Mouse (Mus musculus): ENCODE results near the gene Fam168a. TPM values are rescaled to one million over a fixed set of nuclear protein-coding genes. Genes with fewer than 3 reads are reported as not detected.

Fam168a gene
- polyA plus RNA-seq, 1 experiment from 2014 or later: 32.6 TPM

DNA sequence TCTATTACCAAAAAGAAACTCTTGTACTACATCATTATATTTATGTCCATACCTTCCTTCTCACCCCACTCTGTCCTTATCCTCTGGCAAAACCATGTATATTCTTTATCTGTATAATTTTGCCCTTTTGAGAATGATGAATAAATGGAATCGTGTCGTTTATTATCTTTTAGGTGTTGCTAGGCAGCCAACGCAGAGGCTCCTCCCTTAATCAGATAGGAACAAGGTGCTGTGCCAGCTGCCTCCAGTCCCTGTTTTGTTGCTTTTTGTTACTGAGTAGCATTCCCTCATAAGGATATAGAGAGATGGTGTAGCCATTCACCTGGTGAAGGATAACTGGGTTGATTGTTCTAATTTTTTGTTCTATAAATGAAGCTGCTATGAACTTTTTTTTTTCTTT, 29.7 kb downstream of the Fam168a start:
- ATAC-seq (replicated peaks; ENCODE audit: insufficient number of reproducible peaks, low FRiP score, low TSS enrichment, low read depth): no peak
- H3K4me1 ChIP-seq (ENCODE audit: control insufficient read depth, insufficient read depth, low read length): no peaks in the 10 kb centered on the region

DNA sequence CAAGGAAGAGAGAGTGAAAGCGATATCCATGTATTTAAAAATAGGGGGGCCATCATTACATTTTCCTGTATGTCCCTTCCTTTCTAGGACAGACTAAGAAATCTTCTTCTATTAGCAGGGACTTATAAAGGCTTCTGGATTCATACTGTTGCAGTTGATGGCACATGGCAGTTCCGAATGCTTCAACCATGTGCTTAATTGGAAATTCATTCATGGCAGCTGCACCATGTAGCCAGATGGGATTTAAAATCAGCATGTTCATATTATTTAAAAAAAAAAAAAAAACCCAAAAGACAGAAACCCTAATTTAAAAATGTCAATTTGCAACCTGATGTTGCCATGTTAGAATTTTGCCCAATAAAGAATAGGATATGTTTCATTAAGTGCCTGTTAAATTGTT, 37.9 kb downstream of the Fam168a start:
- Histone ChIP-seq H3K9ac (replicated peaks; ENCODE audit: low read length) (no peak overlapping the region), H3K9me3 (replicated peaks; ENCODE audit: control insufficient read depth, low read length) (no peaks in the 10 kb centered on the region), H3K4me3 (ENCODE audit: low read depth, low read length) (no peak overlapping the region), H3K4me2 (ENCODE audit: low read depth, low read length) (no peak overlapping the region), H3K27me3 (ENCODE audit: control insufficient read depth, insufficient read depth, low read length) (no peaks in the 10 kb centered on the region), H3K4me1 (ENCODE audit: control insufficient read depth, insufficient read depth, low read length) (no peaks in the 10 kb centered on the region), H3K36me3 (replicated peaks; ENCODE audit: control insufficient read depth, insufficient read depth, low read depth, low read length) (no peaks in the 10 kb centered on the region), H3K27ac (replicated peaks; ENCODE audit: low read depth, low read length) (no peak overlapping the region)
- ATAC-seq (replicated peaks; ENCODE audit: insufficient number of reproducible peaks, low FRiP score, low TSS enrichment, low read depth) (no peak), DNase-seq (ENCODE audit: low spot score) (no peak)
- WGBS: 91% methylated on average over 2 of the region's 2 CpGs

More for the DNA sequence above, 29.7 kb downstream of the Fam168a start:
- Histone ChIP-seq H3K4me3 (ENCODE audit: low read depth, low read length) (no peak overlapping the region), H3K9me3 (replicated peaks; ENCODE audit: control insufficient read depth, low read length) (no peaks in the 10 kb centered on the region), H3K36me3 (replicated peaks; ENCODE audit: control insufficient read depth, insufficient read depth, low read depth, low read length) (no peaks in the 10 kb centered on the region), H3K4me2 (ENCODE audit: low read depth, low read length) (no peak overlapping the region), H3K9ac (replicated peaks; ENCODE audit: low read length) (no peak overlapping the region), H3K27ac (replicated peaks; ENCODE audit: low read depth, low read length) (no peak overlapping the region), H3K27me3 (ENCODE audit: control insufficient read depth, insufficient read depth, low read length) (no peaks in the 10 kb centered on the region)
- no peak for DNase-seq (ENCODE audit: low spot score)
- WGBS: 90% methylated on average over 3 of the region's 3 CpGs

DNA sequence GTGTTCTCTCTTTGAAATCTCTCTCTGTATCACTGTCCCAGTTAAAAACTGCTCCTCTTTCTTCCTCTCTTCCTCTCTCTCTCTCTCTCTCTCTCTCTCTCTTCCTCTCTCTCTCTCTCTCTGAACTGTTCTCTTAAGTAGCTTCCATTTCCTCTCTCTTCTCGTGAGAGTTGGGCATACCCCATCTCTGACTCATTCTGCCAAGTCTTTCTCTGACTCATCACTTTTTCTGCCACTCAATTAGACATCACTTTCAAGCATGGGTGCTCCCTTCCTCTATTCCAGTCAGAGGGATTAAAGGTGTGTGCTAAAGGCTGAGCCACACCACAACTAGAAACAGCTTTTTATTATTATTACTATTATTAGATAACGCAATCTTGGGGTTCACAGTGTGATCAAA, 43.7 kb downstream of the Fam168a start:
- Histone ChIP-seq H3K4me1 (ENCODE audit: control insufficient read depth, insufficient read depth, low read length) (no peaks in the 10 kb centered on the region), H3K9ac (replicated peaks; ENCODE audit: low read length) (no peak overlapping the region), H3K4me2 (ENCODE audit: low read depth, low read length) (no peak overlapping the region), H3K4me3 (ENCODE audit: low read depth, low read length) (no peak overlapping the region), H3K9me3 (replicated peaks; ENCODE audit: control insufficient read depth, low read length) (no peaks in the 10 kb centered on the region), H3K27me3 (ENCODE audit: control insufficient read depth, insufficient read depth, low read length) (no peaks in the 10 kb centered on the region), H3K27ac (replicated peaks; ENCODE audit: low read depth, low read length) (no peak overlapping the region), H3K36me3 (replicated peaks; ENCODE audit: control insufficient read depth, insufficient read depth, low read depth, low read length) (no peaks in the 10 kb centered on the region)
- 76% methylated on average over 2 of the region's 2 CpGs for WGBS
- ATAC-seq (replicated peaks; ENCODE audit: insufficient number of reproducible peaks, low FRiP score, low TSS enrichment, low read depth) (no peak), DNase-seq (ENCODE audit: low spot score) (no peak)

DNA sequence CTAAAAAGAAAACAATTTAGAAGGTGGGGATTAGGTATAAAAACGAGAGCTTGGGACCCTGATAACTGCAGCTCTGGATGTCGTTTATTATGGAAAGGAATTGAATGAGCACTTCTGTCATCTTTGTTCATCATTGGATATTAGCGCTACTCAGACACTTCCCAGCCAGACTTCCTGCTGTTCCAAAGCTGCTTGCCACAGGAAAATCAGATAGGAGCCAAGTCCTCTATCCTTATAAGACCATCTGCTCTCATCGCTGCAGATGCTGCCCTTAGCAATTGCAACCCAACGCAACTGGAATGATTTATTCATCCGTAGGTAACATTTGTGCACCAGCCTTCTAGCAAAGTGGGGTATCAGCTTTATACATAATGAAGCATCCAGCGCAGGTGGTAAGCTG, 52.3 kb downstream of the Fam168a start:
- Histone ChIP-seq H3K4me3 (ENCODE audit: low read depth, low read length) (no peak overlapping the region), H3K4me1 (ENCODE audit: control insufficient read depth, insufficient read depth, low read length) (no peaks in the 10 kb centered on the region), H3K27ac (replicated peaks; ENCODE audit: low read depth, low read length) (no peak overlapping the region), H3K27me3 (ENCODE audit: control insufficient read depth, insufficient read depth, low read length) (no peaks in the 10 kb centered on the region), H3K4me2 (ENCODE audit: low read depth, low read length) (no peak overlapping the region), H3K9ac (replicated peaks; ENCODE audit: low read length) (no peak overlapping the region), H3K9me3 (replicated peaks; ENCODE audit: control insufficient read depth, low read length) (no peaks in the 10 kb centered on the region), H3K36me3 (replicated peaks; ENCODE audit: control insufficient read depth, insufficient read depth, low read depth, low read length) (no peaks in the 10 kb centered on the region)
- 90% methylated on average over 7 of the region's 7 CpGs for WGBS
- no peak for DNase-seq (ENCODE audit: low spot score)
- ATAC-seq (replicated peaks; ENCODE audit: insufficient number of reproducible peaks, low FRiP score, low TSS enrichment, low read depth): no peak

DNA sequence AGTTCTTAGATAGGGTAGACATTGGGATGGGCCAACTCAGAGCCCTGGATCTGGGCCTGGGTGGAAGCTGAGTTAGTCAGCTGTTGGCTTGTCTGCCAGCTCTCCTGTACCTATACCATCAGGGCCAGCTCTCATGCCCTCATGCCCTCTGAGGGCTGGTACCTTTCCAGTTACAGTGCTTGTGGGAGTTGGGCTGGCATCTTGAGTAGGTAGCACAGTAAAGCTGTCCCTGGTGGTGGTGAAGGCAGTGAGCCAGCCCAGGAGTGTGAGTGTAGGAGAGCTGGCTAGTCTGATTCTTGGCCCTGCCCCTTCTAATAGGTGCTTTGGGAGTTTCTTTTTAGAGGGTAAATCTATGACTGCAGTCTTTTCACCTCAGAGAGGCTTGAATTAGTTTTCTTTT, 56.3 kb downstream of the Fam168a start:
- Histone ChIP-seq H3K9ac (replicated peaks; ENCODE audit: low read length) (no peak overlapping the region), H3K4me2 (ENCODE audit: low read depth, low read length) (no peak overlapping the region), H3K27me3 (ENCODE audit: control insufficient read depth, insufficient read depth, low read length) (no peaks in the 10 kb centered on the region), H3K4me1 (ENCODE audit: control insufficient read depth, insufficient read depth, low read length) (no peaks in the 10 kb centered on the region), H3K9me3 (replicated peaks; ENCODE audit: control insufficient read depth, low read length) (no peaks in the 10 kb centered on the region), H3K36me3 (replicated peaks; ENCODE audit: control insufficient read depth, insufficient read depth, low read depth, low read length) (no peaks in the 10 kb centered on the region; the same call in 1 of the 2 replicates), H3K4me3 (ENCODE audit: low read depth, low read length) (no peak overlapping the region), H3K27ac (replicated peaks; ENCODE audit: low read depth, low read length) (no peak overlapping the region)
- no peak for DNase-seq (ENCODE audit: low spot score)
- ATAC-seq (replicated peaks; ENCODE audit: insufficient number of reproducible peaks, low FRiP score, low TSS enrichment, low read depth): no peak

DNA sequence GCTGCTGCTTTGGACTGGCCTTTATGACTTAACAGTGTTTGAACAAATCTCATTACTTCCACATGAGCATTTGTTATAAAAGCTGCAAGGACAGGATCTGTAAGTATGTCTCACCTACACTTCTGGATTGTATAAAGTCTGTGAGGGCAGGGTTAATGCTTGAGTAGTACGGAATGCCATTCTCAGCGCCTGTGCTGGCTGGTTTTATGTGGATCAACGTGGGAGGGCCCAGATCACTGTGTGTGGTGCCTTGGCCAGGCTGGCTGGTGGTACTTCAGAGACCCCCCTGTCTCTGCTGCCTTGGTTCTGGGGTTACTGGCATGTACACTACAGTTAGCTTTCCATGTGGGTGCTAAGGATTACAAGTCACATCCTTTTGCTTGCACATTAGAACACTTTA, 61.1 kb downstream of the Fam168a start:
- Histone ChIP-seq H3K9me3 (replicated peaks; ENCODE audit: control insufficient read depth, low read length) (no peaks in the 10 kb centered on the region), H3K36me3 (replicated peaks; ENCODE audit: control insufficient read depth, insufficient read depth, low read depth, low read length) (no peaks in the 10 kb centered on the region; the same call in none of the 2 replicates), H3K4me3 (ENCODE audit: low read depth, low read length) (no peak overlapping the region), H3K27me3 (ENCODE audit: control insufficient read depth, insufficient read depth, low read length) (no peaks in the 10 kb centered on the region), H3K4me1 (ENCODE audit: control insufficient read depth, insufficient read depth, low read length) (no peaks in the 10 kb centered on the region), H3K27ac (replicated peaks; ENCODE audit: low read depth, low read length) (no peak overlapping the region), H3K4me2 (ENCODE audit: low read depth, low read length) (no peak overlapping the region), H3K9ac (replicated peaks; ENCODE audit: low read length) (no peak overlapping the region)
- DNase-seq (ENCODE audit: low spot score) (no peak), ATAC-seq (replicated peaks; ENCODE audit: insufficient number of reproducible peaks, low FRiP score, low TSS enrichment, low read depth) (no peak)
- 59% methylated on average over 3 of the region's 3 CpGs for WGBS

DNA sequence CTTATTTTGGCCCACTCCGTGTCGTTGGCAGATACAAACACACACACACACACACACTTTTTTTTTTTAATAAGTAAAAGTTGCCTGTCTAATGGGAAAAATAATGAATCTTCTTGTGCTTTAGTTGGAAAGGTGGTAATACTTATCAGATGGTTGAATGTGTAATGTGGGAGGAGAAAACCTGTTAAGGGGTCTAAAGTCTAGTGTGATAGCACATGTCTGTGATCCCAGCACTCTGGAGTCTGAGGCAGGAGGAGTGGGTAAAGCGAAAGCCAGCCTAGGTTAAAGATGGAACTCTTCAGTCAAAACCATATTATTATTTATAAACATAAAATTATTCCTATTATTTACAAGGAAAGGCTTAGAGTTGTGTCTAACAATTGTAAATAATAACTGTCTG, 61.6 kb downstream of the Fam168a start:
- H3K4me1 ChIP-seq (ENCODE audit: control insufficient read depth, insufficient read depth, low read length): no peaks in the 10 kb centered on the region
- H3K4me2 ChIP-seq (ENCODE audit: low read depth, low read length): no peak overlapping the region
- DNase-seq (ENCODE audit: low spot score) (no peak), ATAC-seq (replicated peaks; ENCODE audit: insufficient number of reproducible peaks, low FRiP score, low TSS enrichment, low read depth) (no peak)
- no peaks in the 10 kb centered on the region for H3K27me3 ChIP-seq (ENCODE audit: control insufficient read depth, insufficient read depth, low read length)
- no peak overlapping the region for H3K27ac ChIP-seq (replicated peaks; ENCODE audit: low read depth, low read length)
- 96% methylated on average over 3 of the region's 3 CpGs for WGBS
- no peak overlapping the region for H3K9ac ChIP-seq (replicated peaks; ENCODE audit: low read length)
- no peaks in the 10 kb centered on the region; the same call in none of the 2 replicates for H3K36me3 ChIP-seq (replicated peaks; ENCODE audit: control insufficient read depth, insufficient read depth, low read depth, low read length)
- H3K4me3 ChIP-seq (ENCODE audit: low read depth, low read length): no peak overlapping the region
- no peaks in the 10 kb centered on the region for H3K9me3 ChIP-seq (replicated peaks; ENCODE audit: control insufficient read depth, low read length)

DNA sequence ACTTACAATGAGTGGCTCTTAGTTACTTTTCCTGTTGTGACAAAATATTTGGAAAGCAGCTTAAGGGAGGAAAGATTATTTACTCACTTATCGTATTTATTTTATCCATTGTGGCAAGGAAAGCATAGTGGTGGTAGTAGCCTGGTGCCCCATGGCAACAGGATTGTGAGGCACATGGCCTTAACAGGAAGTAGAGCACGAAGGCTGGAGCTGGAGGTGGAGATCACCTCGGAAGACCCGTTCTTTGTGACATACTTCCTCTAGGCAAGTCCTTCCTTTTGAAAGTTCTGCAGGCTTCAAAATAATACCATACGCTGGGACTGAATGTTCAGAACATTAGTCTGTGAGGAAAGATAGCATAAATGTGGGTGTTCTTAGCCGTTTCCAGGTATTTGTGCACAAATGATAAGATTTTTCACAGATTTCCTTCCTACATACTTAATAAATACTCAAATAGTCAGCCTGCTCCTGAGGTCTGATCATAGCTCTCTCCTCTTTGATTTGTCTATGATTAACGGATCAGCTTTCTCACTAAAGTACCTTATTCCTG, 63.2 kb downstream of the Fam168a start:
- Histone ChIP-seq H3K4me2 (ENCODE audit: low read depth, low read length) (no peak overlapping the region), H3K4me3 (ENCODE audit: low read depth, low read length) (no peak overlapping the region), H3K9ac (replicated peaks; ENCODE audit: low read length) (no peak overlapping the region), H3K9me3 (replicated peaks; ENCODE audit: control insufficient read depth, low read length) (no peaks in the 10 kb centered on the region), H3K27me3 (ENCODE audit: control insufficient read depth, insufficient read depth, low read length) (no peaks in the 10 kb centered on the region), H3K4me1 (ENCODE audit: control insufficient read depth, insufficient read depth, low read length) (no peaks in the 10 kb centered on the region), H3K36me3 (replicated peaks; ENCODE audit: control insufficient read depth, insufficient read depth, low read depth, low read length) (no peaks in the 10 kb centered on the region; the same call in none of the 2 replicates), H3K27ac (replicated peaks; ENCODE audit: low read depth, low read length) (no peak overlapping the region)
- ATAC-seq (replicated peaks; ENCODE audit: insufficient number of reproducible peaks, low FRiP score, low TSS enrichment, low read depth): no peak
- WGBS: 88% methylated on average over 7 of the region's 7 CpGs
- no peak for DNase-seq (ENCODE audit: low spot score)
